Mouse (Mus musculus): Measurements from ENCODE around the gene Cbs. TPM values are rescaled to one million over a fixed set of nuclear protein-coding genes. Genes with fewer than 3 reads are reported as not detected.

Cbs gene
- total and polyA plus RNA-seq, 2 experiments from 2014 or later: 18.6 to 22.3 TPM

GRCm38 (mm10) chr17:31672279-31672678 lies 35.2 kb upstream of the Cbs start:
- H3K27ac ChIP-seq (ENCODE audit: low read depth, low read length): no peak overlapping the region
- DNase-seq: no peak
- H3K4me3 ChIP-seq (ENCODE audit: low read depth, low read length): no peak overlapping the region
- 93% methylated on average over 12 of the region's 12 CpGs for WGBS
- TF ChIP-seq CTCF (IDR thresholded peaks at IDR 0.05; ENCODE audit: low read depth): no peak
- no peaks in the 10 kb centered on the region for H3K36me3 ChIP-seq (ENCODE audit: insufficient read depth)
- H3K9me3 ChIP-seq (ENCODE audit: low read length): no peaks in the 10 kb centered on the region
- H3K9ac ChIP-seq: no peak overlapping the region
- no peaks in the 10 kb centered on the region for H3K4me1 ChIP-seq (ENCODE audit: insufficient read depth)
- ATAC-seq: no peak
- no peak overlapping the region for H3K4me2 ChIP-seq (ENCODE audit: low read depth)
- no peaks in the 10 kb centered on the region for H3K27me3 ChIP-seq (ENCODE audit: insufficient read depth, low read length)

GRCm38 (mm10) chr17:31671698-31672097 lies 34.7 kb upstream of the Cbs start:
- no peak for DNase-seq

GRCm38 (mm10) chr17:31670163-31670562 lies 33.1 kb upstream of the Cbs start:
- no peak for TF ChIP-seq CTCF (IDR thresholded peaks at IDR 0.05; ENCODE audit: low read depth)
- WGBS: 17% methylated on average over 11 of the region's 11 CpGs
- H3K4me2 ChIP-seq (ENCODE audit: low read depth): no peak overlapping the region
- H3K27me3 ChIP-seq (ENCODE audit: insufficient read depth, low read length): no peaks in the 10 kb centered on the region
- no peak; the same call in 1 of the 2 replicates for ATAC-seq
- no peak overlapping the region for H3K4me3 ChIP-seq (ENCODE audit: low read depth, low read length)
- DNase-seq: no peak
- H3K27ac ChIP-seq (ENCODE audit: low read depth, low read length): no peak overlapping the region
- H3K9ac ChIP-seq: no peak overlapping the region
- H3K36me3 ChIP-seq (ENCODE audit: insufficient read depth): no peaks in the 10 kb centered on the region
- no peaks in the 10 kb centered on the region for H3K9me3 ChIP-seq (ENCODE audit: low read length)
- H3K4me1 ChIP-seq (ENCODE audit: insufficient read depth): no peaks in the 10 kb centered on the region

More at GRCm38 (mm10) chr17:31671698-31672097, 34.7 kb upstream of the Cbs start:
- Histone ChIP-seq H3K36me3 (ENCODE audit: insufficient read depth) (no peaks in the 10 kb centered on the region), H3K9me3 (ENCODE audit: low read length) (no peaks in the 10 kb centered on the region), H3K9ac (no peak overlapping the region), H3K27me3 (ENCODE audit: insufficient read depth, low read length) (no peaks in the 10 kb centered on the region), H3K4me3 (ENCODE audit: low read depth, low read length) (no peak overlapping the region), H3K27ac (ENCODE audit: low read depth, low read length) (no peak overlapping the region), H3K4me1 (ENCODE audit: insufficient read depth) (no peaks in the 10 kb centered on the region), H3K4me2 (ENCODE audit: low read depth) (no peak overlapping the region)
- 64% methylated on average over 8 of the region's 8 CpGs for WGBS
- no peak for TF ChIP-seq CTCF (IDR thresholded peaks at IDR 0.05; ENCODE audit: low read depth)
- no peak for ATAC-seq

- H3K4me2 ChIP-seq (ENCODE audit: low read depth): no peak overlapping the region
- no peak overlapping the region for H3K27ac ChIP-seq (ENCODE audit: low read depth, low read length)
- no peaks in the 10 kb centered on the region for H3K27me3 ChIP-seq (ENCODE audit: insufficient read depth, low read length)
- no peaks in the 10 kb centered on the region for H3K9me3 ChIP-seq (ENCODE audit: low read length)
- DNase-seq (no peak), ATAC-seq (no peak)
- H3K4me3 ChIP-seq (ENCODE audit: low read depth, low read length): no peak overlapping the region
- H3K36me3 ChIP-seq (ENCODE audit: insufficient read depth): no peaks in the 10 kb centered on the region
- no peaks in the 10 kb centered on the region for H3K4me1 ChIP-seq (ENCODE audit: insufficient read depth)
- WGBS: 81% methylated on average over 9 of the region's 9 CpGs
- H3K9ac ChIP-seq: no peak overlapping the region
- TF ChIP-seq CTCF (IDR thresholded peaks at IDR 0.05; ENCODE audit: low read depth): no peak
These were observed 31.3 kb upstream of the Cbs start for GRCm38 (mm10) chr17:31668306-31668705.

- Histone ChIP-seq H3K36me3 (ENCODE audit: insufficient read depth) (no peaks in the 10 kb centered on the region), H3K27ac (ENCODE audit: low read depth, low read length) (no peak overlapping the region), H3K9me3 (ENCODE audit: low read length) (no peaks in the 10 kb centered on the region), H3K9ac (no peak overlapping the region), H3K4me1 (ENCODE audit: insufficient read depth) (0 out of 2 replicates have a peak, but pooled peaks cover 3% of the 10 kb centered on the region), H3K4me3 (ENCODE audit: low read depth, low read length) (no peak overlapping the region), H3K4me2 (ENCODE audit: low read depth) (no peak overlapping the region), H3K27me3 (ENCODE audit: insufficient read depth, low read length) (no peaks in the 10 kb centered on the region)
- TF ChIP-seq CTCF (IDR thresholded peaks at IDR 0.05; ENCODE audit: low read depth): peak; percentile 82
- DNase-seq: peak; percentile 76
- peak; percentile 70 for ATAC-seq
- whole genome bisulfite sequencing: 15% methylated on average over 4 of the region's 4 CpGs
These were observed 27.7 kb upstream of the Cbs start for GRCm38 (mm10) chr17:31664760-31665159.

GRCm38 (mm10) chr17:31662855-31663254 lies 25.8 kb upstream of the Cbs start:
- TF ChIP-seq CTCF (IDR thresholded peaks at IDR 0.05; ENCODE audit: low read depth): no peak
- H3K27ac ChIP-seq (ENCODE audit: low read depth, low read length): no peak overlapping the region
- ATAC-seq (no peak), DNase-seq (no peak)
- H3K4me2 ChIP-seq (ENCODE audit: low read depth): no peak overlapping the region
- H3K27me3 ChIP-seq (ENCODE audit: insufficient read depth, low read length): no peaks in the 10 kb centered on the region
- H3K36me3 ChIP-seq (ENCODE audit: insufficient read depth): no peaks in the 10 kb centered on the region
- H3K4me3 ChIP-seq (ENCODE audit: low read depth, low read length): no peak overlapping the region
- H3K9me3 ChIP-seq (ENCODE audit: low read length): no peaks in the 10 kb centered on the region
- H3K4me1 ChIP-seq (ENCODE audit: insufficient read depth): 0 out of 2 replicates have a peak, but pooled peaks cover 3% of the 10 kb centered on the region
- no peak overlapping the region for H3K9ac ChIP-seq

GRCm38 (mm10) chr17:31660661-31661250 lies 23.7 kb upstream of the Cbs start:
- peaks cover 12% of the 10 kb centered on the region for H3K4me1 ChIP-seq (ENCODE audit: insufficient read depth)
- 49% methylated on average over 8 of the region's 8 CpGs for WGBS
- TF ChIP-seq CTCF (IDR thresholded peaks at IDR 0.05; ENCODE audit: low read depth): peak; percentile 10; the same call in 1 of the 2 replicates
- H3K27me3 ChIP-seq (ENCODE audit: insufficient read depth, low read length): no peaks in the 10 kb centered on the region
- no peak overlapping the region for H3K4me3 ChIP-seq (ENCODE audit: low read depth, low read length)
- H3K9ac ChIP-seq: no peak overlapping the region
- H3K27ac ChIP-seq (ENCODE audit: low read depth, low read length): peak overlapping the region; percentile 31; the same call in 1 of the 2 replicates
- no peaks in the 10 kb centered on the region for H3K9me3 ChIP-seq (ENCODE audit: low read length)
- ATAC-seq (no peak), DNase-seq (peak; percentile 87)
- H3K4me2 ChIP-seq (ENCODE audit: low read depth): no peak overlapping the region
- H3K36me3 ChIP-seq (ENCODE audit: insufficient read depth): peaks cover 4% of the 10 kb centered on the region

Measured in forebrain, postnatal 0 days (tissue).